Mouse (Mus musculus): ENCODE measurements around the gene Tex261.

- no peak for TF ChIP-seq CTCF (IDR thresholded peaks at IDR 0.05; ENCODE audit: low read depth)
- no peak for TF ChIP-seq EP300 (IDR thresholded peaks at IDR 0.05; ENCODE audit: low read depth)
Measured at GRCm38 (mm10) chr6:83795492-83795900, 19.9 kb upstream of the Tex261 start.

All from heart, postnatal 0 days (tissue).